Mouse (Mus musculus): Measurements from ENCODE around the gene Usp29. TPM values are rescaled to one million over a fixed set of nuclear protein-coding genes. Genes with fewer than 3 reads are reported as not detected.

Usp29 gene
- total RNA-seq, 2 experiments from 2014 or later, result not detected

- no peak for ATAC-seq (replicated peaks; ENCODE audit: poor library complexity, severe bottlenecking)
These were observed 71.3 kb downstream of the Usp29 start for GRCm38 (mm10) chr7:6801642-6802041.

- no peak for ATAC-seq (replicated peaks; ENCODE audit: poor library complexity, severe bottlenecking)
These were observed 80.2 kb downstream of the Usp29 start for GRCm38 (mm10) chr7:6810556-6810955.

DNA sequence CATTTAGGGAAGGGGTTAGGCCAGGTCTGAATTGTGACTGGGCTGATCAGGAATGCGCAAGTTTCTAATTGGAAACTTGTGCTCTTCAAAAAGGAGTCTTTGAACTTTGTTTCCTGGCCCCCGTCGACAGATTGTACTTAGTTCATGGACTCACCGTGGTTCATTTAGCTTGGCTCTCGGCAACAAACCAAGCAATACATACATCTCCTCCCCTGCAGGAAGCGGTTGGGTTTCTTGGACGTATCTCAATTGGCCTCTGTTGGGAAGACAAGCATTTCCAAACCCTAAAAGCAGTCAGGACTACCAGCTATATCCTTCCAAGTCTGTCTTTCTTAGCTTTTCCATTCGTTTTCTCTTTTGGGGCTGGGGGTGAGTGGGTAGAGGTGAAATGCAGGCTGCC lies 84.6 kb downstream of the Usp29 start:
- ATAC-seq (replicated peaks; ENCODE audit: poor library complexity, severe bottlenecking), result no peak

DNA sequence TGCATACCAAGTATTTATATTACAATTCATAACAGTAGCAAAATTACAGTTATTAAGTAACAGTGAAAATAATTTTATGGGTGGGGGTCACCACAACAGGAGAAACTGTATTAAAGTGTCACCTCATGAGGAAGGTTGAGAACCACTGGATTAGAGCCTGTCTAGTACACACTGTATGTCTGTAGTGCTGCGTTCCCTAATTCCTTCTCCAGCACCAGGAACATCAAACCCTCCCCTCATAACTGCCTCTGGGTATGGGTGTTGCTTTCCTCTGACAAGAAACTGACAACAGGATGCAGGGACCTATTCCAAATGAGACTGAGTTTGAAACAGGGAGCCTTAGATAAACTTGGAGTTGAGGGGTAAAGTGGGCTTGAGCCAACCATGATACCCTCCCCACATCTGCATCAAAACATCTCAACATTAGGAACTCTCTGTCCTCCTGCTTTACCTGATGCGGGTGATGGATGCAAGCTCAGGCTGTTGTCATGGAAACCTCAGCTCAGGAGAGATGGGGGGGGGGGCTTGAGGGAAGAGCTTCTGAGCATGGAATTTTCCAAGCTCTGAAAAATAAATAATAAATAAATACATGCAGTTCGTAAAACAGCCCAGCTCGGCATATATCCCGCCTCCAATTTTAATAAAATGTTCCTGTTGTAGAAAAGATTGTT lies 86.5 kb downstream of the Usp29 start:
- ATAC-seq (replicated peaks; ENCODE audit: poor library complexity, severe bottlenecking), result no peak

DNA sequence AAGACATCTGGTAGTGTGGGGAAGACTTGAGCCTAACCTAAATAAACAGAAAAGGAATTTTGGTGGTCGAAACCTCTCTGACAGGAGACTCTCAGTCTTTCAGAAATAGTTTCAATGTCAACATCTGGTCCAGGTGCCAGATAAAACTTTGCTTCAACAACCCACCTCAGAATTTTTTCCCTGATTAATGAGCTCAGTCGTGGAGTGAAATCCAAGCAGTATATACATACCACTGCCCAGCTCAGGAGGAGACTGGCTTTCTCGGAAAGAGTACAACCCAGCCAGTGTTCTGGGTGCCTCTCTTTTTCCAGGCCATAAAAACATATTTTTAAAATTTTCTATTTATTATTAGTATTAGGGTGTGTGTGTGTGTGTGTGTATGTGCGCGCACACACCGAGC lies 89.9 kb downstream of the Usp29 start:
- no peak for ATAC-seq (replicated peaks; ENCODE audit: poor library complexity, severe bottlenecking)

DNA sequence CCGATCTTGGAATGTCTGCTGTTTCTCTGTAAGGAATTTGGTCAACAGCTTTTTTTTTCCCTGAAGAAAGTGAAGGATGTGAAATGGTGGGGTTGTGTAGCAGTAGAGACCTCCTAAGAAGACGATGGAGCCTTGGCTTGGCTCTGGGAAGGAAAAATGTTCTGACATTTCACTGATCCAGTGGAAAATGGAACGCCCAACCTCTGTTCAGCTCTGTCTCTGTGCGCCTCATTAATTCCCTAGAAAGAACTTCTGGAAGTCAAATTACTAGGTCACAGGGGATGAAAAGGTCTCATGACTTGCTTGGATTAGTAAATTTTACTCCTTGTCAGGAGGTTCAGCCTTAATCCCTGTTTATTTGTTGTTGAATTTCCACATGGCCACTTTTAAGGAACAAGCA lies 92.3 kb downstream of the Usp29 start:
- no peak for ATAC-seq (replicated peaks; ENCODE audit: poor library complexity, severe bottlenecking)

DNA sequence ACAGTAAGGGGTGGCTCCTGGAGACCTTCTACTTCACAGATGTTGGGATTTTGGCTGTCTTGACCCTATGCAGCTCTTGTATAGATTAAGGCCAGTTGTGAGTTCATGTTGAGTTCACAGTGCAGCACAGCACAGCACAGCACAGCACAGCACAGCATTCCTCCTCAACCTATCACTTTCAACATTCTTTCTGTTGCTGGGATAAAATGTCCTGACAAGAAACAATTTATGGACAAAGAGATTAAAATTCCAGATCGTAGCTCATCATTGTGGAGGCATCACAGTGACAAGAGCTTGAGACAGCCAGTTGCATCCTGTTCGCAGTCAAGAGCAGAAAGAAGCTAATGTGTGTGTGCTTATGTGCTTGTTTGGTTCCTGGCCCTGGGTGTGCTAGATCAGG lies 93.3 kb downstream of the Usp29 start:
- no peak for ATAC-seq (replicated peaks; ENCODE audit: poor library complexity, severe bottlenecking)

- no peak for ATAC-seq (replicated peaks; ENCODE audit: poor library complexity, severe bottlenecking)
These were observed 95.7 kb downstream of the Usp29 start for GRCm38 (mm10) chr7:6825966-6826647.

- no peak for ATAC-seq (replicated peaks; ENCODE audit: poor library complexity, severe bottlenecking)
These were observed 98.8 kb downstream of the Usp29 start for GRCm38 (mm10) chr7:6829148-6829547.

DNA sequence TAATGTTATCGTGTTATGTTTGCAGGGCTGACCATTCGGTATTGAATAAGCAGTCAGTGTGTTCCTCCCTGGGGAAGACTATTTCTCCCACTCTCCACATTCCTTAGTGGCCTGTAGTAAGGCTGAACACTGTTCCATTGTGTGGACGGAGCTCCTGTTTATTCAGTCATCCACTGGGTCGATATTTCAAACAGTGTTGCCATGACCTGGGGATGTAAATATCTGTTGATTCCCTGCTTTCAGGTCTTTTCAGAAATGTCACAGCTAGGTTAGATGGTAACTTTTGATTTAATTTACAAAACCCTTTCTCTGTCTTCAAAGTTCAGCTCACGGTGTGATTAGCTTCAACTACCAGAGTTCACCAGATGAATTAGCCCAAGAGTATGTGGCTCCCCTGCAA lies 104.6 kb downstream of the Usp29 start:
- no peak for ATAC-seq (replicated peaks; ENCODE audit: poor library complexity, severe bottlenecking)

DNA sequence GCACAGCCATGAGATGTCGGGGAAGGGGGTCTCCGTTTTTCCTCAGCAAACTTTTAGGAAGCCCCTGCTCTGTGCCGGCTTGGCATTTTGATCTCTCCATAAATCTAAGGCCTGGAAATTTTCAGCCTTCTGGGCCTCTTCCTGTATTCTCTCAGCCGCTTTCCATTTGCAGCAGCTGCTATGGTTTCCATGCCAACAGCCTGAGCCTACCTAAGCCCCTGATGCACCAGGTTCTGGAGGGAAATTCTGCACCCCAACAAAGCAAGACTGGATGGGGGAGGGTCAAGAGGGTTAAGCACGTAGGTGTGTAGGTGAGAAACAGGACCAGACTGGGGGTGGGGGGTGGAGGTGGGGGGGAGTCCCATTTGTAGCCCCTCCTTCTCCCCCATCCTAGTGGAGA lies 105.0 kb downstream of the Usp29 start:
- ATAC-seq (replicated peaks; ENCODE audit: poor library complexity, severe bottlenecking), result no peak

DNA sequence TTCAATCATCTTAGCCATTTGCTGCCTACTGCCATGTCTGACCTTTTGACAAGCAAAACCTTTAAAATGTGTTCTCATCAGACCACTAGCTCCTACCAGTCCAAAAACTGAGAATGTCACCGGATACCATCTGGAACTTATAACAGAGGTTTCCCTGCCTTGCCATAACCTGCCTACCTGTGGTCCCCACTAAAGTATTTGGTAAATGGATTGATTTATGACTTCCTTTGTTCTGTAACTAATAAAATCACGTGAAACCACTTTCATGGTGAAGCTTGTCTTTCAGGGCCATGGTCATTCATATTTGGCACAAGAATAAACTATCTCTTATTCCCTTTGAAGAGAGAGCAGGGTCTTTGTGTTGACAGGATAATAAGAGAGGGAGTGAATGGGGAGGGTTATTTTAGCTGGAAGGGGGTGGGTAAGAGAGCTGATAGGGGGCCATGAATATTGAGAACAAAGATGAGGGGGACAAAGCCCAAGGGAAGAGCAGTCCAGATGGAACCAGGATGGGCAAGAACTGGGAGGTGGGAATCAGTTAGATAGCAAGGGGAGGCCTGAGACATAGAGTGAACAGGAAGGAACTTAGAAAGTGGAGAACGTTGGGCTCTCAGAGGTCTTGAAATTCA lies 107.0 kb downstream of the Usp29 start:
- no peak for ATAC-seq (replicated peaks; ENCODE audit: poor library complexity, severe bottlenecking)

DNA sequence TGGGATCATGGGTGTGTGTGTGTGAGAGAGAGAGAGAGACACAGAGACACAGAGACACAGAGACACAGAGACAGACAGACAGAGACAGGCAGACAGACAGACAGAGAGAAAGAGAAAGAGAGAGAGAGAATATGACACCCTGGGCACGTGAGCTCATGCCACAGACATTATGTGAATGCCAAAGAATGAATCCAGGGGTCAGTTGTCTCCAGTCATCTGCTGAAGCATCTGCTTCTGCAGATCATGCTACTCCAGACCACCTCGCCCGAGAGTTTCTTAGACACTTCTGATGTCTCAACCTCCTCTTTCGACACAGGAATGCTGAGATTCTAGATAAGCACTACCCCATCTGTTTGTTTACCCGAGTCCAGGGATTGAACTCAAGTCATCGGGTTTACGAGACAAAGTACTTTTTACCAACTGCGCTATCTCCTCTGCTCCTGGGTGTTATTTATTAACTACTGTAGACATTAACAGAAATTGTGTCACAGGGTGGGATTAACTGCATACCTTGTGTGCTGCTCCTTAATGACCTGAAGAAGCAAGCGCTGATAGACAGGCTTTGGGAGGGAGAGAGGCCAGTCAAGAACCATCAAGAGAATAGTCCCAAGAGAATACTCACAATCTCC lies 107.7 kb downstream of the Usp29 start:
- ATAC-seq (replicated peaks; ENCODE audit: poor library complexity, severe bottlenecking), result no peak

DNA sequence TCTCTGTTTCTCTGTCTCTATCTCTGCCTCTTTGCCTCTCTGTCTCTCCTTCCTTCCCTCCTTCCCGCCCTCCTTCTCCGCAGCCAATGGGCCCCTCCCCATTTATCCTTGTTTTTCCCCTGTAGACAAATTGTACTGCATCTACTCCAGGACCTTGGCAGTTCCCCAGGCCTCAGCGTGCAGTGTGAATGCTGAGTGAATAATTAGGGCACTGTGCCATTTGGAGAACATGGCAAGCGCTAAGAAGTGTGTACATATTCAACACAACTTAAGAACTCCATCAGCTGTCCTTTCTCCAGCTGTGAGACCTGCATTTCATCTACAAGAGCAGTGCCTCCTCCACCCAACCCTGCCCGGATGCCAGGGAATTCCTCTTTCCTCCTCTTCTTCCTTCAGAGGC lies 110.5 kb downstream of the Usp29 start:
- no peak for ATAC-seq (replicated peaks; ENCODE audit: poor library complexity, severe bottlenecking)

DNA sequence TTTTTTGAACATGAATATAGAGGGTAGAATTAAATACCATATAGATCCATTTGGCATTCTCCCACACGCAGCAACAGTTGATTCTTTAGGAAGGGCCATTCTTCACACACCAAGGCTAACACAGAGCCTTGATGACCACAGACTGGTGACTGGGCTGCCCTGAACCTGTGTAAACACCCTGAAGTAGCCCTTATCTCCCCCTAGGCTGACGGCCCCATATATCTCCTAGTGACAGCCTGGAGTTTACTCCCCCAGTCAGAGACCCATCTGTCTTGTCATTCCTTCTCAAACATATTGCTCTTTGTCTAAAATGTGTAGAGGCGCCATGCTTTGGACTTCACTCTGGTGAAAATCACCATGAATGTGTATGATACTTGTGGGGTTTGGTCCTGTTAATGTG lies 119.1 kb downstream of the Usp29 start:
- ATAC-seq (replicated peaks; ENCODE audit: poor library complexity, severe bottlenecking), result no peak

- ATAC-seq (replicated peaks; ENCODE audit: poor library complexity, severe bottlenecking), result no peak
These were observed 119.9 kb downstream of the Usp29 start for GRCm38 (mm10) chr7:6850321-6850720.

DNA sequence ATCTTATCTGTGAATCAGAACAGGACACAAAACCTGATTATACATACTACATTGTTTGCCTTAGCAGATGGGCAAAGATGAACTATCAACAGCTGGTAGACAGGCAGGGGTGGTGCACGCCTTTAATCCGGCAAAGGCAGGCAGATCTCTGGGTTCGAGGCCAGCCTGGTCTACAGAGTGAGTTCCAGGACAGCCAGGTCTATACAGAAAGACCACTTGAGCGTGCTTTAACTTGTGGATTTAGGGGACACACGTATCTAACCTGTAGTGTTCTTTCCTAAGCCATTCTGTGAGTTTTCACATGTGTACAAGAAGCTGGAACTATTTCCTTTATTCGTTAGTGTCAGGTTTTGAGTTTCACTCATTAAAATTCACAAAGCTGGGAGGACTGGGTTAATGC lies 120.9 kb downstream of the Usp29 start:
- no peak for ATAC-seq (replicated peaks; ENCODE audit: poor library complexity, severe bottlenecking)

GRCm38 (mm10) chr7:6851717-6852503 lies 121.5 kb downstream of the Usp29 start:
- ATAC-seq (replicated peaks; ENCODE audit: poor library complexity, severe bottlenecking), result no peak

DNA sequence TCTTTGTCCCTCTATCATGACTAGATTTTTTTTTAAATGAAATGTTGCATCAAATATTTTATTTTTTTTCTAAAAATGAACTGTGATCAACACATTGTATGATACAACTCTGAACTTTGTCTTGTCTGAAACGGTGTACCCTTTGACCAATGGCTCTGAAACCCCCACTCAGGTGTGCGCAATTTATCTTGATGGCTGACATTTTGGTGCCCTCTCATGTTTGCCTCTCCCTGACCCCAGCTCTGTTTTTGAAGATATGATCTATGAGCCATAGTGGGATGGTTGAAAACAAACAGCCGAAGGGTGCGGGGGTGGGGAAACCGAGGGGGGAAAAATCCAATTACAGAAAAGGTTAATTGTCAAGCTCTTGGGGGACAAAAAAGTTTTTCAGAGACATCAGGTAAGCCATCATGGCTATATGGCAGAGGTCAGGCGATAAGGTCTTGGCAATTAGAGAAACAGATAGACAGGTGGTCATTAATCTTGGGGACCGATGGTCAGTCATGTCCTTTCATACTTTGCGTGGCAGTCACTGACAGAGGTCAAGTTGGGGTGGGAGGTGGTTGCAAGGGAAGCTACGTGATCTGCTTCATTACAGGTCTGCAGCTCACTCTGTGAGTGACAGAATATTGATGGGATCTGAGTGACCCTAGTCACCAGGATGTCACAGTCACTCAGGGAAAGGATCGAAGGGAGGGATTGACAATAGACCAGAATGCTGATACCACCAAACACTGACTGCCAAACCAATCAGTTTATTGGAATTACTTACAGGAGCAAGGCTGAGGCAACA lies 125.4 kb downstream of the Usp29 start:
- no peak for ATAC-seq (replicated peaks; ENCODE audit: poor library complexity, severe bottlenecking)
